Mouse (Mus musculus) skeletal muscle tissue, adult 2 months (tissue): ENCODE measurements around the gene Col6a4.
A peak's percentile ranks its signal among the peaks of the same experiment; 100 is the strongest.

Source experiments
- DNase-seq: peaks from one replicate; pipeline ENCODE4 v3.0.0-alpha.2; 2012; ENCODE audit warnings: low read depth, low spot score

The Col6a4 gene

GRCm38 (mm10) chr9:105960533-105960932, 136.1 kb downstream of the Col6a4 start, which contains the start of gene Col6a5:
TSS of gene Col6a5 (minus strand) at chr9:105960643.
- DNase-seq, result peak; percentile 70

DNA sequence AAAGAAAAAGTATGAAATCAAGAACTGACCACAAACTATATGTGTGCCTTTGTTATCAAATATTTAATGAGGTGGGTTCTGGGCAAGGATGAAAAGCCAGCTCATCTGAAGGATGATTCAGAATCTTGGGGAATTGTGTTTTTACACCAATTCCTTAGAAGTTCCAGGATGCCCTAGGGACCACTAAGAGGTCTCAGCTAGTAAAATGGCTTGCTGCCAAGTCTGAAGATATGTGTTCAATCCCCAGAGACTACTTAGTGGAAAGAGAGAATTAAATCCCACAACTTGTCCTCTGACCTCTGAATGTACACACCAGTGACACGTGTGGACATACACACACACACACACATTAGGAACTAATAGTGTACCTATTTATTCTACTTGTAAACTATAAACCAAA, 137.5 kb downstream of the Col6a4 start:
- no peak for DNase-seq

- no peak for DNase-seq
Observed at GRCm38 (mm10) chr9:105949755-105950154, 146.8 kb downstream of the Col6a4 start.

DNA sequence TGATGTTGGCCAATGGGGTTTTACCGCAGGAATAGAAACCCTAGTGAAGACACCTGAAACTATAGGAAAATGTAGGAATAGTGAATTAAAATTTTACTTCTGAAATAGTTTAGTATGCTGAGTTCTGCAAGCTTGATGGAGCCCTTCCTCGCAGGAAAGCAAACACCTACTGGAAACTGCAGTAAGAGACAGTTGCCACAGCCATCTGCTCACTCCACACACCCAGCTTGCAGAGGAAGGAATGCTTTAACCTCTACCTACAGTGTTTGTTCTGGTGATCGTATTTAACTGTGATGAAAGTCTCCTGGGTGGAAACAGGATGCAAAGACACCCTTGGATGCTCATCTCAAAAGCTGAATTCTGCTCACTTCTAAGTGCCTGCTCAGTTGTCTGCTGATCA, 149.0 kb downstream of the Col6a4 start:
- no peak for DNase-seq
